Mouse (Mus musculus) v-Abl transformed pro-B cells (cell line): ENCODE results near the gene Gm20388.
"Not testable (repeated sequence)": the region's sequence is repeated elsewhere in the genome, so short reads cannot be mapped to it uniquely, and the experiment has no call there.

ENCODE experiments used
- in situ Hi-C, 2 experiments: fragments of 400-800 bp; cut with MboI; formaldehyde crosslinking; loops; one replicate each; pipeline ENCODE4 v1.15.1; 2025; ENCODE audit not compliant: unreplicated experiment in 2 of 2

Gene Gm20388

DNA sequence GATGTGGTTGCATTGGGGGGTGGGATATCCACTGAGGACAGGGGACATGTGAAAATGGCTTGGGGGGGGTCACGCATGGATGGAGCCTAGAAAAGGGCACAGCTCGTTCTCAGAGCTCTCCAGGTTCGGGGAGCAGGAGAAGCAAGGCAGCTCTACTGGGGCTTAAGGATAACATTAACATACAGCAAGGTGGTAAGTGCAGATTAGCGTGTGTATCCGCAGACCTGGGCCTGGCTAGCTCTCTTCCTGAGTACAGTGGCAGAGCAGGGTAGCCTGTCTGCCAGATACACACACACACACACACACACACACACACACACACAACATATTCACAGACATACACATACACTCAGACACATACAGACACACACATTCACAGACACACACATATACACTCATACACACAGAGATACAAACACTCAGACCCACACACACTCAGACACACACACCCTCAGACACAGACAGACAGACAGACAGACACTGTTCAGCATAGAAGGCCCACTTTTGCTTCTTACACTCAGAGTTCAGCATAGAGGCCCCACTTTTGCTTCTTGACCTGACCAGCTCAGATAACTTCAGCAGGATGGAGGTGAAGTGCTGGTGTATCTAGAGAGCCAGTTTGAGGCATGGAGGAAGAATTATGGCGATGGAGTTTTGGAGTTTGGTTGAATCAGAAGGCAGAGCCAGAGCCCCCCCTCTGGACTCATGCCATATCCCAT is 2708.2 kb downstream of the Gm20388 start:
- in situ Hi-C loops = loop anchor here (5.0 kb wide), 4 partner anchors 93 to 493 kb away; no protein-coding TSS in a partner anchor

DNA sequence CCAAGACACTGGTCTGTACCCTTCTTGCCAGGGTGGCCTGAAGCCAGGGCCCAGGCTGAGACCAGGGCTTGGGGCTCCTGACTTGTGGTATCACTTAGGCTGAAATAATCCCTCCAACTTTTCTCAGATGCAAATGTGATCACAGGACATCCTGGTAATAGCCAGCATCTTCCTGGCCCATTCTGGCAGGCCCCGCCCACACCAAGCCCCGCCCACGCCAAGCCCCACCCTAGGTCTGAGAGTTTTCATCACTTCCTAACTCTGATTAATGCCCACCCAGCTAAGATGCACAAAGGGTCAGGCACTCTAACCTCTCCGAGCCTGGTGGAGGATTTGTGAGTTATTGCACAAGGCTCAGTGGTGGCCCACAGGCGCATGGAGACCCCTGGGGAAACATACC is 2709.8 kb downstream of the Gm20388 start:
- in situ Hi-C loops = loop anchor here (5.0 to 10.0 kb wide), 3 partner anchors 37 to 207 kb away; no protein-coding TSS in a partner anchor

DNA sequence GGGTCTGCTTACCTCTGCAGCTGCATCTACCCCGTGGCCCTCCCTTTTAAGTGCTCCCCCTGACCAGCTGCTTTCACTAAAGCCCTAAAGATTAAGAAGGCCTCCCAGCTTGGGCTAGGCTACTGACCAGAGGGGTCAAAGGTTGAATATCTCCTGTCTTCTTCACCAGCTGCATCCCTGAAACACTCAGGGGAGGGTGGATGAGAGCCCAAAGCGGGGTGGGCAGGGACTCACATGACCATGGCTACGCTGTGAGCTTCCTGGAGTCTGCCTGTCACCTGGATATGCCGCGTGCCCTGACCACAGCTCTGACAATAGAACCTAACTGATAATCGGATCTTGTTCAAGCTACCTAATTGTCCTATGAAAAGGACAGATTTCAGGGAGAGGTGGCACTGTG is 2712.1 kb downstream of the Gm20388 start, which contains the start of gene Pabpn1l:
Pabpn1l (minus strand) TSS at position 13 of the 400 bp plus-strand sequence.
- in situ Hi-C loops = loop anchor here (5.0 to 10.0 kb wide), 3 partner anchors 35 to 205 kb away; no protein-coding TSS in a partner anchor

DNA sequence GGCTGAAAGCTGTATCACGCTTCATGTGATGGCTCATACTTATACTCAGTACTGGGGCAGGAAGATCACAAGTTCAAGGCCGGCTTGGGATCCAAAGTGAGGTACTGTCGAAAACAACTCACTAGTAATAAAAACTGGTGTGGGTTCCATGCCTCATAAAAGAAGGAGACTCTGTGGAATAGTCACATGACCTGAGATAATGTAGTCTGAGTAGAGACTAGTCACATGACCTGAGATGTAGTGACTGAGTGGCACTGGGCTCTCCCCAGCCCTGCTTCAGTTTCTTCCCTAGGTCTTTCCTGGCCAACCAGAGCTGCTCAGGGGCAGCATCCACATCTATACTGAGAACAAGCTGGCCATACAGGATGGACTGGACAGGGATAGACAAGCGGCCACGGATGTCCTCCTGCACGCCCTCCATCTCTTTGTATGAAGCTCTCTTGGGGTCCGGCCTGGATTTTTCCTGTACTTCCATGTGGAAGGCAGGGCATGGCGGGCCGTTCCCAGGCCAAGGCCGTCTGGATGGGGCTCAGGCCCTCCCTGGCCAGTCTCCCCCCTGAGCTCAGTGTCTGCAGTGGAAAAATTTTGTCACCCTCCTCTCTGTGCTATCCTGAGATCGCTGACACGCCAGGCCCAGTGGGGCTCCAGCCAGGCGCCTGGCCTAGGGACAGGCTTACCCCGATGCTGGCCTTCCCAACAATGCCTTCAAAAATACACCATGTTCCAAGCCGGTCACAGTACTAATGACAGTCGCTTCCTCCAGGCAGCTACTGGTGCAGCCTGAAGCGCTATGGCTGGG is 2713.4 kb downstream of the Gm20388 start:
- in situ Hi-C loops = loop anchor here (5.0 to 10.0 kb wide), 3 partner anchors 33 to 203 kb away; no protein-coding TSS in a partner anchor

DNA sequence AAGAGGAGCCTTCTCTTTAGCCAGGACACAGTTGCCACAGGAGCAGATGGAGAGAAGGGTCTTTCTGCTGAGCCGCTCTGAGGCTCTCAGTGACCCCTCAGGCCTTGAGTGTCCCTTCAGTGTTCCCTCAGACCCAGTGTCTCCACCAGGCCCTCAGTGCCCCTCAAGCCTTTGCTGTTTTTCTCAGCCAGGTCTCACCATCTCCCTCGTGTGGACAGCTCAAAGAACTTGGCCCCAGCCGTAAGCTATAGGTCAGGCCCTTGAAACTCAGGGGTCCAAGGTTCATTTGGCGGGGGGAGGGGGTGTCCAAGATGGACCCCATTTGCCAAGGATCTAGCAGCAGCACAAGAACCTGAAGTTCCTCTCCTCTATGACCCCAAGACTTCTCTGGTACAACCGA is 2714.0 kb downstream of the Gm20388 start:
- in situ Hi-C loops = loop anchor here (5.0 to 10.0 kb wide), 3 partner anchors 33 to 203 kb away; no protein-coding TSS in a partner anchor

DNA sequence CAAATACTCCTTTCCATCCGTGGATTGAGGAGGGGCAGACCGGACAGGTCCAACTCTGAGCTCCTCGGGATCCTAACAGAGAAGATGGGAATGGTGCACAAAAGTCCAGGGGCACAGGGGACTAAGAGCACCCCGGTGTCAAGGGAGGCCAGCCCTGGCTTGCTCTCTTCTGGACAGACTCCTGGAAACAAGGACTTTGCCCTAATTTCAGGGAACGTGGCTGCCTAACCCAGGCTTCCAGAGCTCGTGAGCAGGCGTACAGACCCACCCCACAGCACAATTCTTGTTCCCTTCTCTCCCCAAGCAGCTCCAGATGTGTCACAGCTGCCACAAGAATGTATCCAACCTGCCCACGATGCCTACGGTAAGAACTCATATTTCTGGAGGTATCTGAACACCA is 2715.2 kb downstream of the Gm20388 start:
- in situ Hi-C loops = loop anchor here in 1 of 2 experiments (10.0 kb wide), 1 partner anchor 89 kb away; no protein-coding TSS in a partner anchor

DNA sequence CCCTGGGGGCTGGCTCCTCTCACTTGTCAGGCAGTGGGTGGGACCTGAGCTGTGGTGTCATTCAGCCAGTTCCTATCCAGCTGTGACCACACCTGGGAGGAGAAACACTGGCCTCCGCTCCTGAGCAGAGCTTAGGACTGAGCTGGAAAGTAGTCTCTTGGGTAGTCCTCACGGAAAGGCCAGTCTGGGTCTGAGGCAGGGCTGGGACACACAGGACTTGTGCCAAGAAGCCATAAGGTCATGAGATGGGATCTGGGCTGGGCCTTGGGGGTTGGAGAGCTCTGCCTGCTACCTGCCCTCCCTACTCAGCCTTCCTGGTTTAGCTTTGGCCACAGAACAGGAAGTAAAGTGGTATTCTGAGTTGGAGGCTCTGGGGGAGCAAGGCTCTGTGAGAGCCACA is 2716.3 kb downstream of the Gm20388 start:
- in situ Hi-C loops = loop anchor here in 1 of 2 experiments (10.0 kb wide), 1 partner anchor 88 kb away; no protein-coding TSS in a partner anchor

DNA sequence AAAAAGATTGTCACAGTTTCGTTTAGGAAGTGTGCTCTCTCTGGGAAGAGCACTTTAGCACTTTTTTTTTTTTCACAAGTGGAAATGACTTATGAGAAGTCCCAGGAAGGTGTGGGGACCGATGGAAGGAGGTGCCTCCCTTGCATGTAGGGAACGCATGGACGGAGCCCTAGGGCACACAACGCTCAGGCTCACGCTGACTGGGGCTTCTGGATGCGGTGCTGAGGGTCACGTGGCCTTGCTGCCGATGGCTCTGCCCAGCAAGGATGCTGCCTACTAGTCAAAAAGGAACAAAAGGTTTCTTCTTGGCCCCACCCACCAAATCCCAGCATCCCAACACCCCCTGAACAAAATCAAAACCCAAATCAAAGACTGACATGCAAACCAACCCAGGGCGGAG is 2718.7 kb downstream of the Gm20388 start:
- in situ Hi-C loops = loop anchor here in 1 of 2 experiments (10.0 kb wide), 1 partner anchor 85 kb away; no protein-coding TSS in a partner anchor

DNA sequence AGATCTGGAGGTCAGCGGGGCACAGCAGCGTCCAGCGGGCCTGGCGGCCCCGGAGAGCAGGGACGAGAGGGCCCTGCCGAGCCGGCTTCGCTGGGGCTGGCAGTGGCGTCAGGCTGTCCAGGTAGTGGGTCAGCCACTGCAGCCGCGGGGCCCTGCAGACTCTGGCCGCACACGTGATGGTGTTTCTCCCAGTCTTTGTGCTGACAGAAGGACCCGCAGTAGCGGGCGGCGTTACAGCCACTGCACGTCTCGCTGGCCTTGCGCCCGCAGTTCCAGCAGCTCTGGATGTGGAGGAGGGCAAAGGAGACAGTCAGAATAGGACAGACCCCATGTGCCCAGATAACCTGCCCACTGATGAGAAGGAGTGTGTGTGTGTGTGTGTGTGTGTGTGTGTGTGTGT is 2720.1 kb downstream of the Gm20388 start:
- in situ Hi-C loops = no loop called here

DNA sequence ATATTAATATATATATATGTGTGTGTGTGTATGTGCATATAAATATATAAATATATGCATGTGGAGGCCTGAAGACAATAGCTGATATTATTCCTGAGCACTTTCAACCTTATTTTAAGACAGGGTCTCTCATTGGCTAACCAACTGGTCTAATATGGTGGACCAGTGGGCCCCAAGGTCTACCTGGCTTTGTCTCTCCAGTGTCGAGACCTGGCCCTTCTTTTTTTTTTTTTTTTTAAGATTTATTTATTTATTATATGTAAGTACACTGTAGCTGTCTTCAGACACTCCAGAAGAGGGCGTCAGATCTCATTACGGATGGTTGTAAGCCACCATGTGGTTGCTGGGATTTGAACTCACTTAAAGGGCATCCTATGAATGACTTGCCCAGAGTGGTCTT is 2721.5 kb downstream of the Gm20388 start:
- in situ Hi-C loops = not testable (repeated sequence)

DNA sequence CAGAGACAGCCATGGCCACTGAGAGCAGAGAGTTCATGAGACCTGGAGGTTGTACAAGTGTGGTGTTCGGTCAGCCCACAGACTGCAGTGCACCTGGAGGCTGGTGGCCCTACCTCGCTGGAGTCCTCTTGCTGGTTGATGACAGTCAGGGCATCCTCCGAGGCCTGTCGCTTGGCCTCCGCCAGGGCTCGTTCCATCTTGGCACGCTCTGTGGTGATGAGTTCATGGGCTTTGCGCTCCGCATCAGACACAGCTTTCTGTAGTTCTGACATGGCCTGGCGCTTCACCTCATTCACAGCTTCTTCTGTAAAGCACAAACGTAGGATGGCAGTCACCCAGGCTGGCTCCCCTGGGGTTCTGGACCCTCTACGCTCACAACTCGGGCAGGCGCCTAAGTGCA is 2722.6 kb downstream of the Gm20388 start:
- in situ Hi-C loops = no loop called here

DNA sequence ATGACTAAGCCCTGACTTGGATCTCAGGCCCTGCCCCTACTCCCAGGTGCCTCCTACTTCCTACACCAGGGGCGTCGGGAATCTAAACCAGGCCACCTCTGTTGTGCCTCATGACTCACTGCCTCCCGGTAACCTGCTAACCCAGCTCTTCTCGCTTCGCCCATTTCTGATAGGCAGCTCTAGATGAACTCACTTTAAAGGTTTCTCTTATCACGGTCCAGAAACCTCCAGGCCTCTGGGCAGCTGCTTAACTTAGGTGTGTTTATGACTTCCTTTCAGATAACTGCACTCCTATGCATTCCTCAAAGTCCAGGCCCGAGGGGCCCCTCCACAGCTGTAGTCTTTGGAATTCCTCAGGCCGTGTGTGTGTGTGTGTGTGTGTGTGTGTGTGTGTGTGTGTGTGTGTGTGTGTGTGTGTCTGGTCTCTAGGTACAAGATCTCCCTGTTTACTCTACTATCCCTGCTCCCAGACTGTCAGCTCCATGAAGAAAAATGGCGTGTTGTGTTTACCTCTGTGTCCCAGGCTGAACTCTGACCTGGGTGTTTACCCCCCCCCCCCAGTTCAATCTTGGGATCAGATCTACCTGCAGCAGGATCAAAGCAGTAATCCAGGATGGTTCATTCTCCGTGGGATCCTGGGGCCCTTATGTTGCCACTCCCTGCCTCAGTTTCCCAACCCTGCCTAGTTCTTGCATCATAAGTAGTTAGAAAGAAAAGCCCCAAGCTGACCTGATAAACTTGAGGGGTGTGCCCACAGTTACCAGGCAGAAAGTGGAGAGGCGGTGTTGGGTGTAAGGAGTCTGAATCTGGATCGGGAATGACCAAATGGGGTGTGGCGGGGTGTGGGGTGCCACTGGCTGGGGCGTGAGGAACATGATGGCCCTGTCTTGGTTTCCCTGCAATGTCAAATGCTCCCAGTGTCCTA is 2725.5 kb downstream of the Gm20388 start:
- in situ Hi-C loops = loop anchor here in 1 of 2 experiments (5.0 kb wide), 1 partner anchor 41 kb away; no protein-coding TSS in a partner anchor

DNA sequence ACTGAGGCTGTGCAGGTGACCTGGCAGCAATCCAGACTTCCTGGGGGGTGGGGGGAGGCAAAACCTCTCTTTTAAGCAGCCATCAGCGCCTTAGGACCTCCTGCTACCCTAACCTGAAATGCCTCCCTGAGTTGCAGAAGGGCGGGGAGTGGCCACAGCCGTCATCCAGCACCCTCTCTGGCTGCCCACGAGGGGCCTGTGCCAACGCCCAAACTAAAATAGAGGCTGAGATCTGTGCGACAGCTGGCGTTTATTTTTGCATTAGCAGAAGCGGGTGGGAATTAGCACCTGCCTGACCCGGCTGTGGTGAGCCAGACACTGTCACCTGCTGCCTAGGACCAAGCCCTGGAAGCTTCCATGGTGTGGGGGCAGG is 2726.1 kb downstream of the Gm20388 start:
- in situ Hi-C loops = loop anchor here in 1 of 2 experiments (5.0 kb wide), 1 partner anchor 41 kb away; no protein-coding TSS in a partner anchor

DNA sequence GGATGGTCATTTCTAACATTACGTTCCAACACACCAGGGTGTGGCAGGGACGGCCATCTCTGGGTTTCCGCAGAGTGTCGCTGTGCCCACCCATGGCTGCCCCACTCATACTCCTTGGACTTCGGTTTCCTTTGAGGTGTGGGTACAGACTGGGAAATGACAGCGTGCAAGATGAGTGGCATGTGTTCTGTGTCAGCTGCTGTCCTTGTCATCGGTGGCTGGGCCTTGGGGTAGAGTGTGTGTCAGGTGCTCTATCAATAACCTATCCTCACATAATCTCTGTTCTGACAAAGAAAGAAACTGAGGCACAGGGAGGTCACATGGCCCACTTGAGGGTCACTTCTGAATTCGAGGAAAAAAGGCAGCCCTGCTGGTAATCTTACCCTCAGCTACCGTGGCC is 2726.6 kb downstream of the Gm20388 start:
- in situ Hi-C loops = loop anchor here in 1 of 2 experiments (5.0 kb wide), 1 partner anchor 40 kb away; no protein-coding TSS in a partner anchor

DNA sequence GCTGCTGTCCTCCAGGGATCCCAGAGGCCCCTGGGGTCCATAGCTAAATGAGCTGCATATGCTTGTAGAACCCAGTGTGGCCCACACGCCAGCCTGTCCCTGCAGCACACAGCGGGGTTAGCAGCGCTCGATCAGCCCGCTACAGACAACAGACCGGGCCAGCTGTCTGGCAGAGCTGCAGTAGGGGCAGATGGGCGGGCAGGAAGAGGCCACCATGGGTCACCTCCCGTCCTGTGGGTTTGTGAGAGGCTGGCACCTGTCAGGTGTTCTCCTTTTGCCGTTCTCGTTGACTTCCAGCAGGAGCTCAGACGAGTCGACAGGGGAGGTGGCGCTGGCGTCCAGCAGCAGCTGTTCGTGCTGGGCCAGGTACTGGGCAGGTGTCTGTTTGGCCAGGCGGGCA is 2728.0 kb downstream of the Gm20388 start:
- in situ Hi-C loops = loop anchor here in 1 of 2 experiments (5.0 kb wide), 1 partner anchor 39 kb away; no protein-coding TSS in a partner anchor

DNA sequence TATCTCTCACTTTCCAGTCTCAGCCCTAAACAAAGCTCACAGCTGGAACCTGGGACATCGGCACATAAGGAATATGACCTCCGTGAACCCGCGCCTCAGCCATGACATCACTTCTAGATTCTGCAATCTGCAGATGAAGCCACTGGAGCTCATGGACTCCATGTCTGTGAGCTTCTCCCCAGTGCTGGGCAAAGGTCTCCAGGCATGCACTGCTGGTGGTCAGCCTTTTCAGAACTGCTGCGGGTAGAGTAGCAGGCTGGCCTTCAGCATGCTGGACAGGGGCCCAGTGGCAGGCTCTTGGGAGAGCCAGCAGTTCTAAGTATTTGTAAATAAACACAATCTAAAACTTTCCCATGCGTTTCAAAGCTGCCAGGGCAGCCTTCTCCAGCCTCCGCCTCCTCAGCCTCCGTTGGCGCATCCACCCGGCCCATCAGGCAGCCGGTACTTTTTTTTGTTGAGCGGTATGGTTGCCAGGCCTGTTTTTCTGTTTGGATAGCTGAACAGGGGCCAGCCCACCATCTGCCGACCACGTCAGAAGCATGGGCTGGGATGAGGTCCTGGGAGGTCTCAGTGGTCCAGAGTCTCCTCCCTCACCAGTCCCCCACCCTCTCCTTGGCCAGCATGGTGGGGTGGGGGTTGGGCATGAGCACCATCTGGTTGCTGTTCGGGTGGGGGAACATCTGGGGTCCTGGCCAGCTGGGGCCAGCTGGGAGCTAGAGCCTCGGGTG is 2729.0 kb downstream of the Gm20388 start:
- in situ Hi-C loops = loop anchor here in 1 of 2 experiments (5.0 kb wide), 1 partner anchor 38 kb away; no protein-coding TSS in a partner anchor

DNA sequence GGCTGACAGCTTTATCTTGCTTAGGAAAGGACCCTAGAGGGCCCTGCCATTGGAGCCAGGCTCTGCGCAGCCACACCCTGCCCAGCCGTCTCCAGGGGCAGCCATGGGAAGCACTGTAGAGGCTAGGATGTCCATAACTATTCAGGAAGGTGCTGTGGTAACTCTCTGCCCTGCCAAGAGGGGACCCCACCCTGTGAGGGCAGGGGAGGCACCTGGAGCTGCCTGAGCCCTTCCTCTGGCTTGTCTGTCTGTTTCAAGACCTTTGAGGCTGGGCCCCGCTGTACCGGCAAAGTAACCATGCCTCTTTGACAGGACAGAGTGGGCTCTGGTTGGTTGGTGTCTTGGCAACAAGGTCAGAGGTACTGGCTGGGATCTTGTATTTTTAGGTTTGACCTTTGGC is 2730.2 kb downstream of the Gm20388 start:
- in situ Hi-C loops = no loop called here

DNA sequence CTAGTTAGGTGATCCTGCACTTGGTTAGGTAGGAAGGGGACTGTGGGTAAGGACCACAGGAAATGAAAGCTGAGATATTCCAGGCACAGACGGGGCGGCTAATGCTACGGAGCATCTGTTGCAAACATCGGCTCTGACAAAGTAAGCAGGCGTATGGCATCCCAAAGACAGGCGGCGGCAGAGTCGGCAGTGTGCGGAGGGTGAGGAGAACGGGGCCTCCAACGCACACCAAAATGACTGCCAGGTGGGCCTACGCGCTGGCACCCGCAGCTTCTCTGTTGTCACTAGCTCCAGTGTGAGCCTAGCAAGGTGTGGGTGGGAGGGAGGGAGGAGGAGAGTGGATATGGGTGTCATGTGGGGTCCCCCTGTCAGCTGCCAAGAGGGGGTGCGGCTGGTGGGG is 2730.8 kb downstream of the Gm20388 start:
- in situ Hi-C loops = no loop called here

DNA sequence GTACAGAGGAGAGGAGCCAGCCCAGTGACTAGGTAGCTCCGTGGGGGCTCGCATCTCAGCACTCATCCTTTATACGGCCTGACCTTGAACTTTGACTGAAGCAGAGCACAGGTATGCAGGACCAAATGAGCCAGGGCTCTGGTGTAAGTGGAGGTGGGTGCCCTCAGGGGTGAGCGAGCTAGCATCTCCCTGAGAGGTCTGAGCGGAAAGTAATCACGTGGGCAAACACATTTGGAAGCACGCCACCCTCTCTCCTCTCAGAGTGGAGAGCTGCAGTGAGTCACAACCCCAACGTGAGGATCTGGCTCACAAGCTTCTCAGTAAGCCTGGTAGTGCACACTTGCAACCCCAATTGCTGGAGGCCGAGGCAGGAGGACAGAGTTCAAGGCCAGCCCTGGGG is 2731.4 kb downstream of the Gm20388 start:
- in situ Hi-C loops = no loop called here
